12 mouse cellular contexts compared by ENCODE assay signal in genomic region chr4:97193176-97193575, GRCm38 (mm10). TPM values are rescaled to one million over a fixed set of nuclear protein-coding genes. Genes with fewer than 3 reads are reported as not detected.
DNase-seq lines count a peak whose midpoint lies in the region; ATAC-seq lines count a peak whose summit lies in the region.
"Had no signal": no experiment of that assay in that cellular context is flagged by ENCODE, and none has a peak within 500 bp of the region (broad histone marks: within the 10 kb centered on the region; RNA-seq: fewer than 3 reads in every experiment).

No protein-coding gene starts in this region.

- WGBS in embryonic facial prominence, embryonic 14.5 days = 40% methylated on average over 4 of the region's 4 CpGs
- WGBS in hindbrain, embryonic 15.5 days = 19% methylated on average over 4 of the region's 4 CpGs
- 18% methylated on average over 4 of the region's 4 CpGs for WGBS in midbrain, embryonic 14.5 days
- WGBS in kidney, embryonic 16.5 days = 65% methylated on average over 4 of the region's 4 CpGs

- H3K27me3 ChIP-seq in embryonic facial prominence, embryonic 14.5 days (replicated peaks; ENCODE audit: control insufficient read depth, insufficient read depth, low read length) = no peaks in the 10 kb centered on the region
- H3K27me3 ChIP-seq in hindbrain, embryonic 15.5 days = no peaks in the 10 kb centered on the region
- no peaks in the 10 kb centered on the region for H3K27me3 ChIP-seq in midbrain, embryonic 14.5 days (ENCODE audit: control insufficient read depth, insufficient read depth, low read length)
- no peaks in the 10 kb centered on the region for H3K27me3 ChIP-seq in kidney, embryonic 16.5 days (ENCODE audit: insufficient read depth, low read length)

- peak; percentile 14 to 19 for DNase-seq in left cerebral cortex, postnatal 25 days (ENCODE audit: low spot score in 2 of 2)
- no peak for DNase-seq in left cerebral cortex, adult 18-20 months (ENCODE audit: low spot score in 2 of 2)
- peak; percentile 73 for DNase-seq in embryonic facial prominence, embryonic 14.5 days (ENCODE audit: low spot score)
- peak; percentile 54 for DNase-seq in midbrain, embryonic 14.5 days
- DNase-seq in cerebellum, adult 9-11 months = no peak
- DNase-seq in cerebellum, adult 11 months = no peak
- DNase-seq: gastrocnemius, postnatal 36 days had no signal

- intact Hi-C loops in left cerebral cortex, postnatal 25 days (cut with DNase I) = no loop called here

- no peak overlapping the region for H3K4me3 ChIP-seq in embryonic facial prominence, embryonic 14.5 days (ENCODE audit: low read depth, low read length)
- H3K4me3 ChIP-seq in hindbrain, embryonic 15.5 days = no peak overlapping the region
- no peak overlapping the region for H3K4me3 ChIP-seq in midbrain, embryonic 14.5 days (replicated peaks; ENCODE audit: low read depth, low read length)
- H3K4me3 ChIP-seq in kidney, embryonic 16.5 days (ENCODE audit: low read length) = no peak overlapping the region

- H3K9me3 ChIP-seq in embryonic facial prominence, embryonic 14.5 days (ENCODE audit: control insufficient read depth, low read length) = no peaks in the 10 kb centered on the region
- H3K9me3 ChIP-seq in hindbrain, embryonic 15.5 days = no peaks in the 10 kb centered on the region
- H3K9me3 ChIP-seq in midbrain, embryonic 14.5 days (ENCODE audit: control insufficient read depth, low read length) = no peaks in the 10 kb centered on the region
- H3K9me3 ChIP-seq in kidney, embryonic 16.5 days (ENCODE audit: low read length) = no peaks in the 10 kb centered on the region

- no peak; the same call in 1 of the 2 replicates for ATAC-seq in embryonic facial prominence, embryonic 14.5 days (ENCODE audit: low read depth)
- peak; percentile 72; the same call in 1 of the 2 replicates for ATAC-seq in hindbrain, embryonic 15.5 days (ENCODE audit: low FRiP score, low read depth)
- ATAC-seq in midbrain, embryonic 14.5 days (ENCODE audit: low FRiP score, low TSS enrichment) = no peak
- no peak for ATAC-seq in kidney, embryonic 16.5 days (ENCODE audit: low FRiP score, low TSS enrichment)

- no peak overlapping the region for H3K4me2 ChIP-seq in embryonic facial prominence, embryonic 14.5 days (ENCODE audit: low read depth, low read length)
- no peak overlapping the region for H3K4me2 ChIP-seq in hindbrain, embryonic 15.5 days
- no peak overlapping the region for H3K4me2 ChIP-seq in midbrain, embryonic 14.5 days (ENCODE audit: low read length)
- no peak overlapping the region for H3K4me2 ChIP-seq in kidney, embryonic 16.5 days (replicated peaks; ENCODE audit: low read depth, low read length)

- no peaks in the 10 kb centered on the region for H3K36me3 ChIP-seq in embryonic facial prominence, embryonic 14.5 days (ENCODE audit: control insufficient read depth, insufficient read depth, low read length)
- no peaks in the 10 kb centered on the region for H3K36me3 ChIP-seq in hindbrain, embryonic 15.5 days
- H3K36me3 ChIP-seq in midbrain, embryonic 14.5 days (ENCODE audit: control insufficient read depth, insufficient read depth, low read length) = no peaks in the 10 kb centered on the region
- no peaks in the 10 kb centered on the region for H3K36me3 ChIP-seq in kidney, embryonic 16.5 days (ENCODE audit: insufficient read depth, low read length)

- no peaks in the 10 kb centered on the region for H3K4me1 ChIP-seq in embryonic facial prominence, embryonic 14.5 days (ENCODE audit: control insufficient read depth, insufficient read depth, low read length)
- no peaks in the 10 kb centered on the region for H3K4me1 ChIP-seq in hindbrain, embryonic 15.5 days (replicated peaks)
- no peaks in the 10 kb centered on the region for H3K4me1 ChIP-seq in midbrain, embryonic 14.5 days (ENCODE audit: control insufficient read depth, insufficient read depth, low read length)
- H3K4me1 ChIP-seq in kidney, embryonic 16.5 days (ENCODE audit: insufficient read depth, low read length) = no peaks in the 10 kb centered on the region

- no peak overlapping the region for H3K9ac ChIP-seq in embryonic facial prominence, embryonic 14.5 days (ENCODE audit: low read depth, low read length)
- H3K9ac ChIP-seq in hindbrain, embryonic 15.5 days = no peak overlapping the region
- no peak overlapping the region for H3K9ac ChIP-seq in midbrain, embryonic 14.5 days (replicated peaks; ENCODE audit: low read length)
- no peak overlapping the region for H3K9ac ChIP-seq in kidney, embryonic 16.5 days (replicated peaks; ENCODE audit: low read length)

- no peak overlapping the region for H3K27ac ChIP-seq in embryonic facial prominence, embryonic 14.5 days (replicated peaks; ENCODE audit: low read depth, low read length)
- 0 out of 2 replicates have a peak overlapping the region, but pooled peaks have one; percentile 10 for H3K27ac ChIP-seq in hindbrain, embryonic 15.5 days (replicated peaks)
- H3K27ac ChIP-seq in midbrain, embryonic 14.5 days (replicated peaks; ENCODE audit: low read depth, low read length) = no peak overlapping the region
- H3K27ac ChIP-seq in kidney, embryonic 16.5 days (ENCODE audit: low read length) = no peak overlapping the region

RNA-seq across cellular contexts. Expression of gene Gm10192, which starts 10.2 kb away (rescaled TPM):
- not detected for total RNA-seq in left cerebral cortex, postnatal 25 days (2021)
- not detected for total RNA-seq in left cerebral cortex, adult 18-20 months (2021)
- not detected in 2 replicates for polyA plus RNA-seq in embryonic facial prominence, embryonic 14.5 days (2014; fragmentation: Nextera tagmentation; extraction: Ambion mirVana)
- not detected in 2 replicates for polyA plus RNA-seq in hindbrain, embryonic 15.5 days (2015; fragmentation: Nextera tagmentation; extraction: Ambion mirVana)
- polyA plus RNA-seq in midbrain, embryonic 14.5 days (2014; fragmentation: Nextera tagmentation; extraction: Ambion mirVana) = not detected in 2 replicates
- not detected in 2 replicates for polyA plus RNA-seq in kidney, embryonic 16.5 days (2015; fragmentation: Nextera tagmentation; extraction: Ambion mirVana)
- total RNA-seq: gastrocnemius, postnatal 36 days; left cerebral cortex, adult 8-10 months; MEL had no signal
- polyA plus RNA-seq: stomach, embryonic 16.5 days had no signal

Comparison
In these comparisons a context has a peak if more than half of its experiments do, and no peak if none do; other contexts are left out.
1. DNase-seq: peak in left cerebral cortex, postnatal 25 days (2 of 2), embryonic facial prominence, embryonic 14.5 days (single experiment) and midbrain, embryonic 14.5 days (single experiment); none in left cerebral cortex, adult 18-20 months (0 of 2), cerebellum, adult 9-11 months (single experiment) and cerebellum, adult 11 months (single experiment).